Mouse (Mus musculus): ENCODE data around the gene Syna.
A peak's percentile ranks its signal among the peaks of the same experiment; 100 is the strongest.

Gene Syna

DNA sequence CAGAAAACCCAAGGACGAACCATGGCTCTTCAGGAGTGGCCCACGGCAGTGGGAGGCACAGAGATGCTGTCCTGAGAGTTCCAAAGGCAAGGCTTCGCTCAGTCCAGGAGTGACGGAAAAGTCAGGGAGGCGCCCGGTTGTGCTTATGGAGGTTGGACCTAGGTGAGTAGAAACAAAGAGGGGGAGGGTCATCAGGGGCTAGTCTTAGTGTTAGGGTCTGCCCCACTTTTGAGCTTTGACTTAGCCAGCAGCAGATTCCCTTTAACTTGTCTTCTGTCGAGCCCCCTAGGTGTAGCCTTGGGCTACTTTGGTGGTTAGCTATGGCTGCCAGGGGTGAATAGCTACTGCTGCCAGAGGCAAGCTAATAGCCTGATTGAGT, at the start of gene Syna:
Gene Syna (minus strand): TSS at position 101 of the 379 bp plus-strand sequence.
- DNase-seq (ENCODE audit: low spot score in 2 of 2), result no peak

GRCm38 (mm10) chr5:134607121-134607520, 47.1 kb upstream of the Syna start:
- DNase-seq (ENCODE audit: low spot score in 2 of 2), result no peak

DNA sequence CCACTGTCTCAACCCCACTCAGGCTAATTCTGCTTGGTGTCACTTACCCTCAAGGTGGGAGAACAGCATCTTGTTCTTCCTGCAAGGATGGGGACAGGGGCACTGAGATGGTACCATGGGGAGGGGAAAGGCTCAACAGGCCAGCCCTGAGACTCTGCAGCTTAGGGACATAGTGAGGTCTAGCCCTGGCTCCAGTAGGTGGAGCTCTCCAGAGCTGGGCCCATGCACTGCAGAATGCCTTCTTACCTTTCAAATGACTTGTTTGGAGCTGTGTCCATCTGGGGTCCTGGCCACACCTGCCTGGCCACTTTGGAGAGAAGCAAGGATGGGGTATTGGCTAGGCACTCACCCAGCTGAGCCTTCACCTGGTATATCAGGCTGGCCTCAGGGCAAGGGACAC, 46.3 kb upstream of the Syna start:
- DNase-seq (ENCODE audit: low spot score in 2 of 2), result no peak

GRCm38 (mm10) chr5:134604376-134604775, 44.4 kb upstream of the Syna start:
- DNase-seq (ENCODE audit: low spot score in 2 of 2), result no peak

DNA sequence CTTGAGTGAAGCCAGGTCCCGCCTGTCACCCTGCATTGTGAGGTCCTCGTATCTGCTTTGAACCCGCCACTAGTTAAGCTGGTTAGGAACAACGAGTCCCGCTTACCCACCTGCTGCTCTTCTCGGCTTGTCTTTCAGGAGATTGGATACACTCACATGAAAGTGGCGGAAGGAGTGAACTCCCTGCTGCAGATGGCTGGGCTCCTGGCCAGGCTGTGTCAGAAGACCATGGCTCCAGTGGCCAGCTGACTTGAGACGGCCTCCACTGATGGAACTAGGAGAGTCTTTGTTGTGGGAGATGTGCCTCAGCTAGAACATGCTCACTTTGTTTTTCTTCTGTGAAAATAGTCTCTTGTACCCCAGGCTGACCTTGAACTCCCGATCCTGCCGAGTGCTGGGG, 37.7 kb upstream of the Syna start:
- no peak for DNase-seq (ENCODE audit: low spot score in 2 of 2)

- DNase-seq (ENCODE audit: low spot score in 2 of 2), result no peak
Measured at GRCm38 (mm10) chr5:134593093-134593492, 33.1 kb upstream of the Syna start.

- DNase-seq (ENCODE audit: low spot score in 2 of 2), result no peak
Measured at GRCm38 (mm10) chr5:134592026-134592581, 32.1 kb upstream of the Syna start.

- no peak for DNase-seq (ENCODE audit: low spot score in 2 of 2)
Measured at GRCm38 (mm10) chr5:134589900-134590299, 29.9 kb upstream of the Syna start.

DNA sequence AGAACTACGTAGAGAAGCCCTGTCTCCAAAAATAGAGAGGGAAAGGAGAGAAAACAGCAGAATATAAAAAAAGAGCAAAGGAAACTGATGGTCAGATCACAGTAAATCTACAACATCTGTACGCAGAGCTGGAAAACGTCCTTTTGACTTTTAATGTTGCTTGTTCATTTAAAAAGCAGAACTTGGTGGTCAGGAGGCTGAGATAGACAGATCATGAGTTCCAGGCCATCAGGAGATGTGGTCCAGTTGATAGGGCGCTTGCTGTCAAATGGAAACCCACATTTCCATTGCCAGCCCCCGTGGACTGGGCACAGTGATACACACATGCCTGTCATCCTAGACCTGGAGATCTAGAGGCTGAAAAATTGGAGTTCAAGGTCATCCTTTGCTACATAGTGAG, 24.8 kb upstream of the Syna start:
- no peak for DNase-seq (ENCODE audit: low spot score in 2 of 2)

DNA sequence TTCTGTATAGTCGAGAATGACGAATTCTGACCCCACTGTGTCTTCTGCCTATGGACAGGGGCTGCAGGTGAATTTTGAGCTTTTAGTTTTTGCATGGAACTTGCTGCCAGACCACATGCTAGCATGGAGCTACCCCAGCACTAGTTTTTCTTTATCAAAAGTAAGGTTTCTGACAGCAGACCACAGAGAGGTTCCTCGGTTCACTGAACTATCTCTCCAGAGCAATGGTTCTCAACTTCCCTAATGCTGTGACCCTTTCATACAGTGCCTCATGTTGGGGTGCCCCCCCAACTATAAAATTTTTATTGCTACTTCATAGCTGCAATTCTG, 23.9 kb upstream of the Syna start:
- DNase-seq (ENCODE audit: low spot score in 2 of 2), result no peak

GRCm38 (mm10) chr5:134583006-134583883, 23.3 kb upstream of the Syna start:
- no peak for DNase-seq (ENCODE audit: low spot score in 2 of 2)

- DNase-seq (ENCODE audit: low spot score in 2 of 2), result peak; percentile 92 to 94
Measured at GRCm38 (mm10) chr5:134582221-134582907, 22.4 kb upstream of the Syna start.

DNA sequence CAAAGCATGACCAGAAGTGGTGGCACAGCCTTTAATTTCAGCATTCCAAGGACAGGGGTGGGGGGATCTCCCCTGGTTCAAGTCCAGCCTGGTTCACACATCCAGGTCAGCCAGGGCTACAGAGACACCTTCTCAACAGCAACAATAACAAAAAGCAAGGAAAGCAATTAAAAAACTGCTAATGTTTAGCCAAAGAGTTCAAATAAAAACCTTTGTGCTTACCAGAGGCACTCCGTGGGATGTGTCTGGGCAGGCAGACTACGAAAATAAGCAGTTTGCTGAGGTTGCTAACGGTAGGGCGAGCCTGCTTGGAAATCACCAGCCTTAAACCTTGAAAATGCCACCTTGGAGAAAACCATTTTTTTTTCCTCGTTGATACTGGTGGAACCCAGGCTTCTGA, 21.2 kb upstream of the Syna start, which contains the start of gene Rfc2:
Gene Rfc2 (plus strand): TSS at position 221 of the 400 bp plus-strand sequence.
- peak in 1 of 2 experiments; percentile 30 for DNase-seq (ENCODE audit: low spot score in 2 of 2)

DNA sequence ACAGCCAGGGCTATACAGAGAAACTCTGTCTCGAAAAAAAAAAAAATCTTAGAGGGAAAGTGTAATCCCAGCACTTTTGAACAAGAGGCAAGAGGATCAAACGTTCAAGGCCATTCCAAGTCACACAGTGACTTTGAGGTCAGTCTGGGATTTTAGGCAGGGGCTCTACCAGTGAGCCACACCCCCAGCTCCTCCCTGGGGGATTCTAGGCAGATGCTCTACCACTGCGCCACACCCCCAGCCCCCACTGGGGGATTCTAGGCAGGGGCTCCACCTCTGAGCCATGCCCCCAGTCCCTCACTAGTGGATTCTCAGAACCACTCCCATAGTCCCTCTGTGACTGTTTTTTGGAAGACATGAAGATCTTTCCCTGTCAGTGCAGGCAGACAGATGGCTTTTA, 19.2 kb upstream of the Syna start:
- no peak for DNase-seq (ENCODE audit: low spot score in 2 of 2)

DNA sequence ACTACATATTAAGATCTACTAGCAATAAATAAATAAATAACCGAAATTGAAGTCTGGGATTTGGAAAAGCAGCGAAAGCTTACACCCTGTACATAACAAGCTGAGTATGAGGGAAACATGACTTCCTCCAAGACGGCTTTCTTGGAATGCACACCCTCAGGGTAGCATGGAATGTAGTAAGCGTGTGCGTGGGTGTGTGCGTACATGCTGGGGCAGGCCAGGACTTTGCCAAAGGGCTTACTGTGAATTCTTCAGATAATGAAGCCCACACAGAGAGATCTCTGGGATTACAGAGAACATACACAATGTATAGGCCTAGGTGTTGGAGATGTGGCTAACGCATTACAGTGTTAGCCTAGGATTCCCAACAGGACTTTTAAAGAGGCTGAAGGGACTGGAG, 17.6 kb upstream of the Syna start:
- no peak for DNase-seq (ENCODE audit: low spot score in 2 of 2)

GRCm38 (mm10) chr5:134576517-134577220, 16.7 kb upstream of the Syna start:
- peak; percentile 33 to 44 for DNase-seq (ENCODE audit: low spot score in 2 of 2)

- DNase-seq (ENCODE audit: low spot score in 2 of 2), result no peak
Measured at GRCm38 (mm10) chr5:134575833-134576232, 15.9 kb upstream of the Syna start.

DNA sequence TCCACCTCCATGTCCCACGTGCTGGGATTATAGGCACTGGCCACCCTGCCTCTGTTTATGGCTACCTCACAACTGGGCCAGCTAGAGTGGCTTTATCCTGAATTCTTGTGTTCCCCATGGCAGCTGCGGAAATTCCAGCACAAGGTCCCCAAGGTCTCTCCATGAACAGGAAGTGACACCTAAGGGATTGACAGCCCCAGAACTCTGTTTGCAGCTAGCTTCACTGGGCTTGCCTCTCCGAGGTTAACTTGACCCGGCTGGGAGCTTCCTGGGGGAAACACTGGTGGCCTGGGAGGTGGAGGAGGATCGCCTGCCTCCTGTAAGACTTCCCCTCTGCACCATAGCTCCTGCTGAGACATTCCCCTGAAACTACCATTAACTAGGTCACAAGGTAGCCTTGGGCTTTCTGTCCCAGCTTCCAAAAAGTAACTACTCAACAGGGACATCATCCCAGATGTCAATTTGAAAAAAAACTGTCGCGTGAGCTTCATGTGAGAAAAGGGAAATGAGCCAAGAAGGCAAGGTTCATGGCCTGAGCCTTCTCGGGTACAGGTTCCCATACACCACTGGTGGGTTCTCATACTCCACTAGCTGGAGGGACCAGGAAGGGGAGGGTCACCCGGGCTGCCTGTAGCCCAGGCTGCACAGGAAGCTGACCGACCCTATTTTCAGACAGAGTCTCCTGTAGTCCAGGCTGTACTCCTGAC, 12.7 kb upstream of the Syna start:
- no peak for DNase-seq (ENCODE audit: low spot score in 2 of 2)

DNA sequence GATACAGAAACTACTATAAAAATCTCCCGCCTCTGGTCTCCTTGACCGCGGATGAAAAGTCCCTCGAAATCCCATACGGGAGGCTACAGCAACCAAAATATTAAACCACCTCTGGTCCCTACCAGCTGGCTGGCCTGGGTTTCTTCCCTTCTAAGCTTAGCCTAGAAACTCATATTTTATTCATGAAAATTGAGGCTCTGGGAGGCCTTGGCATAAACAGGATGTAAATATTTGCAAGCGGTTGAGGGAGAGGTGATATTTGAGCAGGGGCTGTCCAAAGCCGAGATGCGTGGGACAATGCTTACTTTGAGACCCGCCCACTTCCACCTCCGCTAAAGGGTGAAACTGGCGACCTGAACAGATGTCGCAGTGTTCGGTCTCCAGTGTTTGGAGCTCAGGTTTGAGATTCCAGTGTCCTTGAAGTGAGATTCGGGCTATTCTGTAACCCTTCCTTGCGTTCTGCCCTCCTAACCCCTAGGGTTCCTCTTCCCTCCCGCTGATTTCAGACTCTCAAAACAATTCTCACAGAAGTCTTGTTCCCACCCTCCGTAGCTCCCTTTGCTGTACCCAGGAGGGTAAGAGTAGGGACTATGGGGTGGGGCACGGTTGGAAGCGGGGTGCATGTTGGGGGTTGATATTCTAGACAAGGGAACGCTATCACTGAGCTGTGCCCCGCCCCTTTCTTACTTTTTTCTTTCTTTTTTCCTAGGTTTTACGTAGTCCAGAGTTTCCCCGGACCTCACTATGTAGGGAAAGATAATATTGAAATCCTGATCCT, 11.9 kb upstream of the Syna start:
- no peak for DNase-seq (ENCODE audit: low spot score in 2 of 2)

DNA sequence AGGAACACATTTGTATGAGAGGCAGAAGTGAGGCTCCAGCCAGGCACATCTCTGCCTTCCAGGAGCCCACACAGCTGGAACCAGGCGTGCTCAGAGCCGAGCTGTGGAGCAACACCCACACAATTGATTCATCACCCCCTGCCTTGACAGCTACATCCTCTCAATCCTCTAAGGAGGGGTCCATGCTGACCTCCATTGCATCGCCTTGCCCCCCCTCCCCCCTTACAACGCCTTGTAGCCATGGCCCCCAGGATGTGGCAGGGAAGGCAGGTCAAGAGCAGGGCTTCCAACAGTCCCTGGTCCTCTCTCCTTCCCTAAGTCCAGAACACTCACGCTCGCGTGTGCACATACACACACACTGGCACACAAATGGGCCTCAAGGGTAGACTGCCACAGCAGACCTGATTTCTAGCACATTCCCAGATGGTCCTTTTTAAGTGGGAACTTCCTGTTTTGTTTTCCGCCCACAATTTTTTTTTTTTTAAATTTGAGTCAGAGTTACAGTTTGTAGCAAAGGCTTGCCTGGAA, 9.1 kb upstream of the Syna start:
- no peak for DNase-seq (ENCODE audit: low spot score in 2 of 2)

- DNase-seq (ENCODE audit: low spot score in 2 of 2), result no peak
Measured at GRCm38 (mm10) chr5:134568030-134568429, 8.1 kb upstream of the Syna start.

Data from urinary bladder, adult 18-20 months (tissue).